Mouse (Mus musculus): ENCODE data around the gene Gm47996. TPM values are rescaled to one million over a fixed set of nuclear protein-coding genes. Genes with fewer than 3 reads are reported as not detected.
"Not testable (repeated sequence)": the region's sequence is repeated elsewhere in the genome, so short reads cannot be mapped to it uniquely, and the experiment has no call there.

The Gm47996 gene
- not detected for total RNA-seq (2021)
- long read RNA-seq, experiment 1: 0 reads
- long read RNA-seq, experiment 2: 0 reads

GRCm38 (mm10) chr1:151209824-151210355 lies at the start of gene Gm47996:
Gm47996 (plus strand) TSS chr1:151210131.
- DNase-seq: not testable (repeated sequence)

- DNase-seq: no peak
These were observed 43.9 kb upstream of the Gm47996 start for GRCm38 (mm10) chr1:151166031-151166430.

GRCm38 (mm10) chr1:151167297-151168047 lies 42.5 kb upstream of the Gm47996 start:
- DNase-seq: no peak

- no peak for DNase-seq
These were observed 41.3 kb upstream of the Gm47996 start for GRCm38 (mm10) chr1:151168637-151169036.

GRCm38 (mm10) chr1:151171572-151172461 lies 38.1 kb upstream of the Gm47996 start:
- no peak for DNase-seq

GRCm38 (mm10) chr1:151177030-151177936 lies 32.6 kb upstream of the Gm47996 start:
- DNase-seq: peak; percentile 17

GRCm38 (mm10) chr1:151177937-151178271 lies 32.0 kb upstream of the Gm47996 start:
- DNase-seq: peak; percentile 13

- no peak for DNase-seq
These were observed 31.3 kb upstream of the Gm47996 start for GRCm38 (mm10) chr1:151178505-151179083.

- DNase-seq: no peak
These were observed 29.8 kb upstream of the Gm47996 start for GRCm38 (mm10) chr1:151180167-151180566.

GRCm38 (mm10) chr1:151182266-151182665 lies 27.7 kb upstream of the Gm47996 start, which contains the start of gene Gm47985:
Gm47985 (plus strand) TSS chr1:151182537.
- DNase-seq: not testable (repeated sequence)

- not testable (repeated sequence) for DNase-seq
These were observed 23.7 kb upstream of the Gm47996 start for GRCm38 (mm10) chr1:151186186-151186585.

GRCm38 (mm10) chr1:151186879-151187424 lies 23.0 kb upstream of the Gm47996 start:
- not testable (repeated sequence) for DNase-seq

GRCm38 (mm10) chr1:151188469-151188868 lies 21.5 kb upstream of the Gm47996 start:
- DNase-seq: no peak

GRCm38 (mm10) chr1:151192075-151192474 lies 17.9 kb upstream of the Gm47996 start, which contains the start of gene Gm8947:
Gm8947 (plus strand) TSS chr1:151192376.
- not testable (repeated sequence) for DNase-seq

GRCm38 (mm10) chr1:151192739-151193138 lies 17.2 kb upstream of the Gm47996 start:
- DNase-seq: not testable (repeated sequence)

GRCm38 (mm10) chr1:151195986-151196385 lies 13.9 kb upstream of the Gm47996 start:
- not testable (repeated sequence) for DNase-seq

- DNase-seq: not testable (repeated sequence)
These were observed 13.2 kb upstream of the Gm47996 start for GRCm38 (mm10) chr1:151196690-151197089.

GRCm38 (mm10) chr1:151198120-151198519 lies 11.8 kb upstream of the Gm47996 start, which contains the start of gene Gm47995:
Gm47995 (plus strand) TSS chr1:151198448.
- not testable (repeated sequence) for DNase-seq

GRCm38 (mm10) chr1:151200620-151201019 lies 9.3 kb upstream of the Gm47996 start:
- not testable (repeated sequence) for DNase-seq

- DNase-seq: not testable (repeated sequence)
These were observed 7.2 kb upstream of the Gm47996 start for GRCm38 (mm10) chr1:151202771-151203170.

GRCm38 (mm10) chr1:151203818-151204217 lies 6.1 kb upstream of the Gm47996 start, which contains the start of gene 3110040M04Rik:
3110040M04Rik (plus strand) TSS chr1:151204121.
- not testable (repeated sequence) for DNase-seq
